Mouse (Mus musculus): ENCODE data around the gene Tsc22d3. TPM values are rescaled to one million over a fixed set of nuclear protein-coding genes. Genes with fewer than 3 reads are reported as not detected.
"Not testable (repeated sequence)": the region's sequence is repeated elsewhere in the genome, so short reads cannot be mapped to it uniquely, and the experiment has no call there.

The Tsc22d3 gene
- polyA plus RNA-seq, 1 experiment from 2014 or later: 108 TPM

DNA sequence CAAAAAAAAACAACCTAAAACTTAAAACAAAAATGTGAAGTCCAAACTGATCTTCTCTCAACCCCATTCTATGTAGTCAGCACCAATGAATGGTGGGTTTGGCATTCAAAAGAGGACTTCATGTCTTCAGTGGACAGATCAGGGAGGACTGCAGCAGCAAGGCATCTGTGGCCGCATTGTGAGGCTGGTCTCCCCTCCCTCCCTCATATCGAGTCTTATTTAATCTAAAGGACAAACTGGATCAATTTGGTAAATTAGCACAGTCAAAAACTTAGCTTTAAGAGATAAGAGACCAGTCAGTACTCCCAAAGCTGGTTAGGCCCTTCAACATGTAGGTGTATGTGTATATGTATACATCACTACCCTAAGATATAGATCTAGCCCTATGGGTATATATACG lies 60.6 kb downstream of the Tsc22d3 start:
- H3K4me2 ChIP-seq (ENCODE audit: low read depth, low read length); DNase-seq (ENCODE audit: low spot score); H3K9ac ChIP-seq (ENCODE audit: low read depth, low read length); H3K4me1 ChIP-seq (ENCODE audit: control insufficient read depth, insufficient read depth, low read length); ATAC-seq (ENCODE audit: low read depth); H3K27ac ChIP-seq (replicated peaks; ENCODE audit: low read depth, low read length); H3K36me3 ChIP-seq (ENCODE audit: control insufficient read depth, insufficient read depth, low read length); H3K9me3 ChIP-seq (ENCODE audit: control insufficient read depth, low read length); H3K4me3 ChIP-seq (ENCODE audit: low read depth, low read length): not testable (repeated sequence)
- H3K27me3 ChIP-seq (replicated peaks; ENCODE audit: control insufficient read depth, insufficient read depth, low read length): peaks cover 14% of the 10 kb centered on the region; the same call in 1 of the 2 replicates
- 92% methylated on average over 3 of the region's 3 CpGs for WGBS

DNA sequence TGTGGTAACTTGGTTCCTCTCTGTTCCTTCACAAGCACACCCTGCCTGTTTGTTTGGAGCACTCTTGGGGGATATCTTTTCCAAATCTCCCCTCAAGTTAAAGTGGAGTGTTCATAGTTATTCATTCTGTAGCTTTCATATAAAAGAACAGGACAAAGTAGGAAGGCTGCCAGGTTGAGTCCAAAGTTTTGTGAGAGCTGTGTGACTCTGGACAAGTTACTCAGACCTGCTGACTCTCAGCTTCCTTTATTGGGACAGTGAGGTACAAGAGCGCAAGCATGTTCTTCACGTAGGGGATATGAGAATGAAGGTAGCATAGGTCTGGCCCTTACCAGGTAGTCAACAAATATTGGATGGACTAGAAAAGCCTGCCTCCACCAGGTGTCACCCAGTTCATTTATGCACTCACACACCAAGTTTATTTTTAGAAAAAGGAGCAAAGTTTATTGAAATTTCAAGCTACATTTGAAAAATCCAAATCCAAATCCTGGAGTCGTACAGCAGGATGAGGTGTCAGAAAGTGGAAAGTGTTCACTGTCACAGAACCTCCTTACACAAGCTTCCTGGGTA lies 61.3 kb downstream of the Tsc22d3 start:
- H3K9ac ChIP-seq (ENCODE audit: low read depth, low read length): no peak overlapping the region
- H3K9me3 ChIP-seq (ENCODE audit: control insufficient read depth, low read length): no peaks in the 10 kb centered on the region
- WGBS: 90% methylated on average over 3 of the region's 3 CpGs
- no peak for ATAC-seq (ENCODE audit: low read depth)
- 0 out of 2 replicates have a peak, but pooled peaks cover 3% of the 10 kb centered on the region for H3K4me1 ChIP-seq (ENCODE audit: control insufficient read depth, insufficient read depth, low read length)
- peaks cover 17% of the 10 kb centered on the region; the same call in 1 of the 2 replicates for H3K27me3 ChIP-seq (replicated peaks; ENCODE audit: control insufficient read depth, insufficient read depth, low read length)
- H3K4me2 ChIP-seq (ENCODE audit: low read depth, low read length): no peak overlapping the region
- DNase-seq (ENCODE audit: low spot score): no peak
- H3K27ac ChIP-seq (replicated peaks; ENCODE audit: low read depth, low read length): no peak overlapping the region
- 0 out of 2 replicates have a peak, but pooled peaks cover 6% of the 10 kb centered on the region for H3K36me3 ChIP-seq (ENCODE audit: control insufficient read depth, insufficient read depth, low read length)
- H3K4me3 ChIP-seq (ENCODE audit: low read depth, low read length): no peak overlapping the region

DNA sequence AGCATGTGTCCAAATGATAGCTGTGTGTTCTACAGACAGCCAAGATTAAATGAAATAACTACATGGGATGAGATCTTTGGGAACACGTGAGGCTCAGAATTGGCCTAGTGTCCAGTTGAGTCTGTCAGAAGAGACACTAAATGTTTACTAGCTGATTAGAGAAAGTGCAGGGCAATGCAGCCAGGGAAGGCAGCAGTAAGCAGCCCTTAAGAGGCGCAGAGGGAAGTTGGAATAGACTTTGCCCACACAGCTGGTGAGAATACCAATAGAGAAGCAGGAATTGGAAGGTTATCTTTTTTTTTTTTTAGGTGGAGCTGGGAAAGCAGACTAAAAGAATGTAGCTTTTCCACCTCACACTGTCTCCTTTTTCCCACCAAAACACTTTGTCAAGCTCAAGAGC lies 61.8 kb downstream of the Tsc22d3 start:
- WGBS: 76% methylated on average over 2 of the region's 2 CpGs
- Histone ChIP-seq H3K4me2 (ENCODE audit: low read depth, low read length) (no peak overlapping the region), H3K27me3 (replicated peaks; ENCODE audit: control insufficient read depth, insufficient read depth, low read length) (peaks cover 17% of the 10 kb centered on the region; the same call in 1 of the 2 replicates), H3K36me3 (ENCODE audit: control insufficient read depth, insufficient read depth, low read length) (0 out of 2 replicates have a peak, but pooled peaks cover 6% of the 10 kb centered on the region), H3K9me3 (ENCODE audit: control insufficient read depth, low read length) (no peaks in the 10 kb centered on the region), H3K9ac (ENCODE audit: low read depth, low read length) (no peak overlapping the region), H3K4me1 (ENCODE audit: control insufficient read depth, insufficient read depth, low read length) (0 out of 2 replicates have a peak, but pooled peaks cover 3% of the 10 kb centered on the region), H3K4me3 (ENCODE audit: low read depth, low read length) (no peak overlapping the region), H3K27ac (replicated peaks; ENCODE audit: low read depth, low read length) (no peak overlapping the region)
- no peak for ATAC-seq (ENCODE audit: low read depth)
- DNase-seq (ENCODE audit: low spot score): no peak

DNA sequence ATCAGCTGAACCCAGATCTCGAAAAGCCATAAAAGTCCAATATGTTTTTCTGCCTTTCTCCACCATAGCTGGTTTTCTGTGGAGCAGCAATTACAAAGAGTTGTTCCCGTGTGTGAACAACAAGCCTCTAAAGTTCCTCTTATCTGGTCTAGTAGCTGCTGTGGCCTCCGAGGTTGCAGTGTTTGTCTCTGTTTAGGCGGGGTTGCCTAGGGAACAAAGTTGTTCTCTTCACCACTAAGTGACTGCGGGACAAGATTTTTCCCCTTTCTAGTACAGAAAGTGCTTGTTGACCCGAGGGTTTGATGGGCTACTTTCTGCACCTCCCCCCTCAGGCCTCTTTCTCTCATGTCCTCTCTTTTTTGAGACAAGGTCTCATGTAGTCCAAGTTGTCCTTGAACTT lies 62.8 kb downstream of the Tsc22d3 start:
- WGBS: 47% methylated on average over 6 of the region's 6 CpGs
- no peak overlapping the region for H3K4me2 ChIP-seq (ENCODE audit: low read depth, low read length)
- H3K27ac ChIP-seq (replicated peaks; ENCODE audit: low read depth, low read length): no peak overlapping the region
- H3K4me3 ChIP-seq (ENCODE audit: low read depth, low read length): no peak overlapping the region
- peaks cover 15% of the 10 kb centered on the region; the same call in 1 of the 2 replicates for H3K27me3 ChIP-seq (replicated peaks; ENCODE audit: control insufficient read depth, insufficient read depth, low read length)
- H3K36me3 ChIP-seq (ENCODE audit: control insufficient read depth, insufficient read depth, low read length): 0 out of 2 replicates have a peak, but pooled peaks cover 6% of the 10 kb centered on the region
- DNase-seq (ENCODE audit: low spot score) (peak; percentile 10), ATAC-seq (ENCODE audit: low read depth) (no peak)
- H3K9ac ChIP-seq (ENCODE audit: low read depth, low read length): no peak overlapping the region
- H3K9me3 ChIP-seq (ENCODE audit: control insufficient read depth, low read length): no peaks in the 10 kb centered on the region
- H3K4me1 ChIP-seq (ENCODE audit: control insufficient read depth, insufficient read depth, low read length): 0 out of 2 replicates have a peak, but pooled peaks cover 3% of the 10 kb centered on the region

DNA sequence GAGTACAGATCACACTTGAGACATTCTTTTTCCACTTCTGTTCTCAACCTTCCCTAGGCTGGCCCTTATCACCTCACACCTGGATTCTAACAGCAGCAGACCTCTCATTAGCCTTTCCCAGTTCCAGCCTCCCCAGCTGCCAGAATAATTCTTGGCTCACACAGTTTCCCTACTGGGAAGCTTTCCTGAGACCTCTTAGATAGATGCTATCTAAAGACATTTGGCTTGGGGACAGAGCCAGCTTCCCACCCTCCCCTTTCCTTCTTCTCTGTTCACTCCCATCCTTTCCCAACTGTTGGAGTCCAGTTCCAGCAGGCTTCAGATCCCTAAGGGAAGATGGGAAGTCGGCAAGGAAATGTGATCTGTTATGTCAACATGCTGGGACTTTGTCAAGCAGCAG lies 65.0 kb downstream of the Tsc22d3 start:
- Histone ChIP-seq H3K9me3 (ENCODE audit: control insufficient read depth, low read length) (no peaks in the 10 kb centered on the region), H3K27me3 (replicated peaks; ENCODE audit: control insufficient read depth, insufficient read depth, low read length) (peaks cover 14% of the 10 kb centered on the region; the same call in 1 of the 2 replicates), H3K9ac (ENCODE audit: low read depth, low read length) (no peak overlapping the region), H3K4me3 (ENCODE audit: low read depth, low read length) (no peak overlapping the region), H3K27ac (replicated peaks; ENCODE audit: low read depth, low read length) (no peak overlapping the region), H3K4me2 (ENCODE audit: low read depth, low read length) (no peak overlapping the region), H3K4me1 (ENCODE audit: control insufficient read depth, insufficient read depth, low read length) (no peaks in the 10 kb centered on the region), H3K36me3 (ENCODE audit: control insufficient read depth, insufficient read depth, low read length) (0 out of 2 replicates have a peak, but pooled peaks cover 5% of the 10 kb centered on the region)
- no peak for DNase-seq (ENCODE audit: low spot score)
- 22% methylated on average over 1 of the region's 1 CpGs for WGBS
- ATAC-seq (ENCODE audit: low read depth): no peak

DNA sequence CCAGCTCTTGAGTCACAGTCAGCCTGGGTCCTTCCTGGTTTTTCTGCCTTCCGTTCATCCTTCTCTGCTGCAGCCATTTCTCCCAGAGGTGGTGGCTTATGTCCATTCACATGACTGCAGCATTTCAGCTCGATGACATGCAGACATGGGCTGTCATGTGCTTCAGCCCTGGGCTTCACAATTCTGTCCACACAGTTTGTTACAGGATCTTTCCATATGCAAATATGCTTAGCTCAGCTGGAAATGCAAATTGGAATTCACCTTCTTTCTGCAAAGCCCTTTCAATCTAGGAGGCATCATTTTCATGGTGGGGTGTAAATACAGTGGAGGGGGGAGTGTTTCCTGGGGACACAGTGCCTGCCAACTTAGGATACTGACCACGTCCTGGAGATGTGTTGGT lies 66.2 kb downstream of the Tsc22d3 start:
- no peak for ATAC-seq (ENCODE audit: low read depth)
- WGBS: 81% methylated on average over 3 of the region's 3 CpGs

DNA sequence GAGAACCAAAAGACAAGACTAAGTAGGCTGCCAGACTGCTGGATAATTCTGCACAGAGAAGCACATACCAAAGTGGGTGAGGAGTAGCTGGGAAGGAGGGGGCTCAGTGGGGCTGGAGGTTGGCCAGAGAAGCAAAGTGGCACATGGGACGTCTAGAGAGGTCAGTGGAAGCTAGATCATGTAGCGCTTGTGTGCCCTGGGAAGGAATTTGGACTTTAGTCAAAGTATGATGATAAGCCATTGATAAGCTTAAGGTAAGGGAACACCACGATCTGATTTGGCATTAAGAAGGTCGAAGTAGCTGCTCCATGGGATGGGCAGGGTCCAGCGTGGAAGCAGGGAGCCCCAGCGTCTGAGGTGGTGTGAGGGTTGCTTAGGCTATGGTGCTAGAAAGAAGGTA lies 68.1 kb downstream of the Tsc22d3 start:
- H3K4me3 ChIP-seq (ENCODE audit: low read depth, low read length): no peak overlapping the region
- DNase-seq (ENCODE audit: low spot score) (no peak), ATAC-seq (ENCODE audit: low read depth) (no peak)
- H3K36me3 ChIP-seq (ENCODE audit: control insufficient read depth, insufficient read depth, low read length): no peaks in the 10 kb centered on the region
- peaks cover 14% of the 10 kb centered on the region; the same call in 1 of the 2 replicates for H3K27me3 ChIP-seq (replicated peaks; ENCODE audit: control insufficient read depth, insufficient read depth, low read length)
- H3K4me1 ChIP-seq (ENCODE audit: control insufficient read depth, insufficient read depth, low read length): no peaks in the 10 kb centered on the region
- H3K9me3 ChIP-seq (ENCODE audit: control insufficient read depth, low read length): no peaks in the 10 kb centered on the region
- 72% methylated on average over 4 of the region's 6 CpGs for WGBS
- no peak overlapping the region for H3K27ac ChIP-seq (replicated peaks; ENCODE audit: low read depth, low read length)
- no peak overlapping the region for H3K4me2 ChIP-seq (ENCODE audit: low read depth, low read length)
- H3K9ac ChIP-seq (ENCODE audit: low read depth, low read length): no peak overlapping the region

More for the DNA sequence above, 66.2 kb downstream of the Tsc22d3 start:
- H3K4me3 ChIP-seq (ENCODE audit: low read depth, low read length): no peak overlapping the region
- H3K9me3 ChIP-seq (ENCODE audit: control insufficient read depth, low read length): no peaks in the 10 kb centered on the region
- no peaks in the 10 kb centered on the region for H3K4me1 ChIP-seq (ENCODE audit: control insufficient read depth, insufficient read depth, low read length)
- H3K27me3 ChIP-seq (replicated peaks; ENCODE audit: control insufficient read depth, insufficient read depth, low read length): peaks cover 14% of the 10 kb centered on the region; the same call in 1 of the 2 replicates
- H3K36me3 ChIP-seq (ENCODE audit: control insufficient read depth, insufficient read depth, low read length): no peaks in the 10 kb centered on the region
- H3K9ac ChIP-seq (ENCODE audit: low read depth, low read length): no peak overlapping the region
- DNase-seq (ENCODE audit: low spot score): no peak
- no peak overlapping the region for H3K4me2 ChIP-seq (ENCODE audit: low read depth, low read length)
- H3K27ac ChIP-seq (replicated peaks; ENCODE audit: low read depth, low read length): no peak overlapping the region

DNA sequence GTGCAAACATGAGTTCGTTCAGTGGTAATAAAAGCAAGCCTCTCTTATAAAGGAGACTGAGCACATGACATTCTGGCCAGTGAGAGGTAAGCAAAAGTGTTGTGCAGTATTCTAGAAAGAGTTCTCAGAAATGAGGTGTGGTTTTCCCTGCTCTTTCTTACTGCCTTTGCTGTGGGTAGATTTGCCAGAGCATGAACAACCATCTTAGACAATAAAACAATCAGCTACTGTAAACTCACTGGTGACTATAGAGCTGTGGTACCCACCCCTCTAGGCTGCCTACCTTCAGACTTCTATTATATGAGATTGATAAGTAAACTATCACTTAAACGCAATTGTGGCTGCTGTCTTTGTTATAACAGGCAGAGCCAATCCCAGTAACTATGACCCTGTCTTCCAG lies 69.1 kb downstream of the Tsc22d3 start:
- Histone ChIP-seq H3K4me3 (ENCODE audit: low read depth, low read length) (no peak overlapping the region), H3K9me3 (ENCODE audit: control insufficient read depth, low read length) (no peaks in the 10 kb centered on the region), H3K27ac (replicated peaks; ENCODE audit: low read depth, low read length) (no peak overlapping the region), H3K4me1 (ENCODE audit: control insufficient read depth, insufficient read depth, low read length) (no peaks in the 10 kb centered on the region), H3K4me2 (ENCODE audit: low read depth, low read length) (no peak overlapping the region), H3K27me3 (replicated peaks; ENCODE audit: control insufficient read depth, insufficient read depth, low read length) (peaks cover 8% of the 10 kb centered on the region; the same call in 1 of the 2 replicates), H3K36me3 (ENCODE audit: control insufficient read depth, insufficient read depth, low read length) (no peaks in the 10 kb centered on the region), H3K9ac (ENCODE audit: low read depth, low read length) (no peak overlapping the region)
- 81% methylated on average over 2 of the region's 2 CpGs for WGBS
- ATAC-seq (ENCODE audit: low read depth) (no peak), DNase-seq (ENCODE audit: low spot score) (no peak)

DNA sequence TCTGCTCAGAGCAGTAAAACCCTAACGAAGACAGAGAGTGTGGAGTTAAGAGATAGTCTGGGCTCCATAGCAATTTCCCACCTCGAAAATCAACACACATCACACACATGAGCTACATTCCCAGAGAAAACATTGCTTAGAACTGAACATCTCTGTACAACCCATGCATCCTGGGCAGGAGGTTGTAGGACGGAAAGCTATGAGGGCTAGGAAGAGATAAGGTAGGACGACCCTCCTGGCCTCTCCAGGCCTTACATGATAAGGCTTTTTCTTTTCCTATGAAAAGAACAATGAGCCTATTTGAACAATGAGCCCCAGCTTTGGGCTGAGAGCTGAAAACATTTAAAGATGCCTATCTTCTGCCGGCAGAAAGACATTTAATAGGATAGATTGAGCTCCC lies 69.8 kb downstream of the Tsc22d3 start:
- 84% methylated on average over 5 of the region's 5 CpGs for WGBS
- Histone ChIP-seq H3K4me1 (ENCODE audit: control insufficient read depth, insufficient read depth, low read length) (no peaks in the 10 kb centered on the region), H3K27ac (replicated peaks; ENCODE audit: low read depth, low read length) (no peak overlapping the region), H3K27me3 (replicated peaks; ENCODE audit: control insufficient read depth, insufficient read depth, low read length) (peaks cover 8% of the 10 kb centered on the region; the same call in 1 of the 2 replicates), H3K36me3 (ENCODE audit: control insufficient read depth, insufficient read depth, low read length) (no peaks in the 10 kb centered on the region), H3K9ac (ENCODE audit: low read depth, low read length) (no peak overlapping the region), H3K9me3 (ENCODE audit: control insufficient read depth, low read length) (no peaks in the 10 kb centered on the region), H3K4me3 (ENCODE audit: low read depth, low read length) (no peak overlapping the region), H3K4me2 (ENCODE audit: low read depth, low read length) (no peak overlapping the region)
- no peak for DNase-seq (ENCODE audit: low spot score)
- no peak for ATAC-seq (ENCODE audit: low read depth)
